Mouse (Mus musculus) hindbrain, embryonic 10.5 days (tissue): ENCODE measurements around the gene Depdc5. TPM values are rescaled to one million over a fixed set of nuclear protein-coding genes. Genes with fewer than 3 reads are reported as not detected.

ENCODE experiments used
- DNase-seq: peaks from one replicate; pipeline ENCODE4 v3.0.0-alpha.2; 2017; ENCODE audit warnings: low spot score
- H3K27ac ChIP-seq: fragments of 300-500 bp; sonication (generic); 2 replicates; pipeline ENCODE4 v1.5.1; 2016; ENCODE audit warnings: mild to moderate bottlenecking, moderate library complexity
- H3K27me3 ChIP-seq: fragments of 300-500 bp; sonication (generic); 2 replicates; pipeline ENCODE4 v1.6.1; 2016; ENCODE audit warnings: mild to moderate bottlenecking; ENCODE audit not compliant: poor library complexity, insufficient read depth, severe bottlenecking
- H3K36me3 ChIP-seq: fragments of 300-500 bp; sonication (generic); 2 replicates; pipeline ENCODE4 v1.6.1; 2016; ENCODE audit warnings: mild to moderate bottlenecking, moderate library complexity
- H3K4me1 ChIP-seq: fragments of 300-500 bp; sonication (generic); replicated peaks from 2 replicates; pipeline ENCODE4 v1.6.1; 2016; ENCODE audit warnings: mild to moderate bottlenecking
- H3K4me3 ChIP-seq: fragments of 300-500 bp; sonication (generic); 2 replicates; pipeline ENCODE4 v1.5.1; 2016; ENCODE audit warnings: mild to moderate bottlenecking, moderate library complexity
- H3K9me3 ChIP-seq: fragments of 300-500 bp; sonication (generic); 2 replicates; pipeline ENCODE4 v1.6.1; 2016; ENCODE audit warnings: mild to moderate bottlenecking, moderate library complexity
- WGBS: fragments of 180-500 bp; shearing (Covaris S2); methylation state at CpG from one replicate; pipeline ENCODE4 v1.1.7; 2016; 5-methylcytosine and 5-hydroxymethylcytosine counted together
- polyA plus RNA-seq: library from polyadenylated mRNA; unstranded; fragments of >200 nt; fragmentation: Nextera tagmentation; extraction: Ambion mirVana; gene quantifications from 2 replicates; pipeline ENCODE4 v1.2.1, GENCODE M21; 2016

Gene Depdc5
- polyA plus RNA-seq, 1 experiment from 2014 or later, result 35.8 TPM

DNA sequence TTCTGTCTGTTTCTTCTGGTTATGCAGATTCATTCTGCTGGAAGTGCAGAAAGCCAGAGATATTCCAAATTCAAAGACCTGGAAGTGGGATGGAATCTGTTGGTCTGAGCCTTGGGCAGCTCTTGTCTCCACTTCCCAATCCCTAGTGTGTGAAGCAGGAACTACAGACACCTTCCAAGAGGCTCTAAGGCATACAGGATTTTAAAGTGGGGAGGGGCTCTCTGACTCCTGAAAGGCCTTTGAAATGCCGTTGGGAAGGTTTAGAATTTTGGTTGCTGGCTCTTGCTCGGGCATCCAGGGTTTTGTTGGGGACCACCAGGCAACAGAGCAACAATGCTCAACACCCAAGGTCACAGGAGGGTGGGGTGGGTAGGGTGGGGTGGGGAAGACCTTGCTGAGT is 145.8 kb downstream of the Depdc5 start:
- H3K9me3 ChIP-seq, result no peaks in the 10 kb centered on the region
- H3K4me3 ChIP-seq, result no peak overlapping the region
- no peak for DNase-seq
- H3K27ac ChIP-seq, result no peak overlapping the region
- peaks cover 39% of the 10 kb centered on the region for H3K4me1 ChIP-seq
- H3K36me3 ChIP-seq, result no peaks in the 10 kb centered on the region
- 52% methylated on average over 2 of the region's 2 CpGs for WGBS
- no peaks in the 10 kb centered on the region for H3K27me3 ChIP-seq

DNA sequence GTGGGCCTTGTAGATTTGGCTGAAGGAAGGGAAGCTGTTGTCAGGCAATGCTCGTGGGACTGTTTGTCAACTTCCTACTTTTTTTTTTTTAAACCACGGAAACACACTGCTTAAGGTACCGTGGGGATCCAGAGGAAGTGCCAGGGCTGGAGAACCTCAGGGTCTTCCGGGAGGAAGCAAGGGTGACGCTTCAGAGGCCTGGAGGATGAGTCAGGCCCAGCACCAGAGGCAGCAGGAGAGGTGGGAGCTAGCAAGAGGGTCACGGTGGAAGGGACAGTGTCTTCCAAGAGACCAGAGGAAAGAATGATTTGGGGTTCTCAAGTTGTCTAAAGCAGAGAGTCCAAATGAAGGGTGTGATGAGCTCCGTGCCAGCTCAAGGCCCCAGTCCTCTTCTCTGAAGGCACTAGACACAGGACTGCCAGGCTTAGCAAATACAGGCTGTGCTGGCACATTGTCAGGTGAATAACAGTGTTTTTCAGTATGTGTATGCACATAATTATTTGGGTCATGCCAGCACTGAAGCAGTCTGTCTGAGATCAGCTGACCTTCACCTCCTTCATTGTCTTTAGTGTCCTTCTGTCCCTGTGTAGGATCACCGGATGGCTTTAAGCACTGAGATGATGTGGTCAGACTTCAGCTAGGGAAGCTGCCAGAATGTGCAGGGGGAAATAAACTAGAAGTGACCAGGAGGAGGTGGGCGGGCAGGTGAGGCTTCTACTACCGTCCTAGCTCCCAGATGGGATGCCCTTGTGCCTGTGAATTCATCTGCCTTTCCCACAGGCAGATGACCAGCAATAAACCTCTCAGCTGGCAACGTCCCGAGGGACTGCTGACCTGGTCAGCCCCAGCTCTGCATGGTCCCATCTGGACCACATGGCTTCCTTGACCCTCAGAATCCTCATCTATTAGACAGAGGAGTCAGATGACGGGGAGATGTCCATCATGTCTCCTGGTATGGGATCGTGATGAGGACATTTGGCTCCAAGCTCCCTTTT is 146.6 kb downstream of the Depdc5 start:
- Histone ChIP-seq H3K27ac (peak overlapping the region; percentile 84; the same call in 1 of the 2 replicates), H3K4me3 (no peak overlapping the region), H3K36me3 (no peaks in the 10 kb centered on the region), H3K9me3 (no peaks in the 10 kb centered on the region), H3K27me3 (no peaks in the 10 kb centered on the region), H3K4me1 (peaks cover 39% of the 10 kb centered on the region)
- WGBS, result 70% methylated on average over 14 of the region's 14 CpGs
- peak; percentile 30 for DNase-seq

DNA sequence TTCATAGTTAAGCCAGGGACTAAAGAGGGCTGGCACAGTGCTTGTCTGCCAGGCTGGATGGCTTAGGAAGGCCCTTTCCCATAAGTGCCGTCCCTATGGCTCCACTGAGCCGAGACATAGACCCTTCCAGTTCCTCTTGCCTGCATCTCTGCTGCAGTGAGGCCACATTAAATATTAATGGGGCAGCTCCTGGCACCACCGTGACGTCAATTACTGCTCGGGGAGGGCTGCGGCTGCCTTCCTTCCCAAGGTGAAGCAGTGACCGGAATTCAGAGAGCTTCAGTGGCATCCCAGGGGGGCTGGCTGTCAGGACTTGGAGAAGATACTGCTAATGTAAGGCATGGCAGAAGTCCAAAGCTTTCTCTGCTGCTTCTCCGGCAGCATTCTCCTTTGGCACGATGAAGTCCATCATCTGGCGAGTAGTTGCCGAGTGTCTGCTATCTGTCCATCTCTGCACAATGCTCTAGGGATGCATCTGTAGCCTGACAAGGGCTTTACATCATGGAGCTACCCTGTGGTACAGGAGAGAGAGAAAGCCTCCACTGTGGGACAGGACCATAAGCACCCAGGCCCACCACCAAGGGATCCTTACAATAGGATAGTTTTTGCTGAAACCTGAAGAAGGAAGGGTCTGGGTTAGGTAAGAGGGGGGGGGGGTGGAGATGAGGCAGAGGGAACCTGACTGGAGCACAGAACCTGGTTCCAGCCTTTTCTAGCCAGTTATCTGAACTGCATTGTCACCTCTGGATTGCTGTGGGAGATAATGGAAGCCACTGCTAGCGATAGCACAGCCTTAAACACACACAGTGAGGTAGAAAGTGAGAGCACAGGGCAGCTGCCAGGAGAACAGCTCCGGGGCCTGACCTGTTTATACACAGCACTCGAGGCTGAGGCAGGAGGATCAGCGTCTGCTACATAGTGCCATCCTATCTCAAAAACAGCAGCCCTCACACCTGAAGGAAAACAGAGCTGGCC is 147.9 kb downstream of the Depdc5 start:
- 45% methylated on average over 15 of the region's 15 CpGs for WGBS
- H3K4me3 ChIP-seq, result peak overlapping the region; percentile 18

DNA sequence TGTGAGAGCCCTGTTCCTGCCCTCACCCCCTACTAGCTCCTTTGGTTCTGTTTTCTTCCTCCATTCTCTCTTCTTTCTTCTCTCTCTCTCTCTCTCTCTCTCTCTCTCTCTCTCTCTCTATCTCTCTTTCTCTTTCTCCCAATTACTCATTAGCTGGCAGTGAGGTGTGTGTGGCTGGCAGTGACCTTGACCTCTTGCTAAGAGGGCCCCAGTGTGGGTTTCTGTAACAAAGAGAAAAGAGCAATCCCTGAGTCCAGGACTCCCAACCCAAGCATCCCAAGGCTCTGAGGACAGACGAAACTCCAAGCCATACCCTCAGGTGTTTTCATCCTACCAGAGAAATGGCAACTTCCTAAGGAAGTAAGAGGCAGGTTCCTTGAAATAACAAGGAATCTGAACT is 150.6 kb downstream of the Depdc5 start:
- WGBS, result 79% methylated on average over 1 of the region's 1 CpGs
- Histone ChIP-seq H3K36me3 (no peaks in the 10 kb centered on the region), H3K27ac (no peak overlapping the region), H3K4me1 (peaks cover 31% of the 10 kb centered on the region), H3K4me3 (no peak overlapping the region), H3K9me3 (no peaks in the 10 kb centered on the region), H3K27me3 (no peaks in the 10 kb centered on the region)
- DNase-seq, result no peak

More for the DNA sequence above, 147.9 kb downstream of the Depdc5 start:
- H3K36me3 ChIP-seq, result no peaks in the 10 kb centered on the region
- peak overlapping the region; percentile 84 for H3K27ac ChIP-seq
- peaks cover 28% of the 10 kb centered on the region for H3K4me1 ChIP-seq
- H3K9me3 ChIP-seq, result no peaks in the 10 kb centered on the region
- H3K27me3 ChIP-seq, result no peaks in the 10 kb centered on the region
- DNase-seq, result peak; percentile 31

DNA sequence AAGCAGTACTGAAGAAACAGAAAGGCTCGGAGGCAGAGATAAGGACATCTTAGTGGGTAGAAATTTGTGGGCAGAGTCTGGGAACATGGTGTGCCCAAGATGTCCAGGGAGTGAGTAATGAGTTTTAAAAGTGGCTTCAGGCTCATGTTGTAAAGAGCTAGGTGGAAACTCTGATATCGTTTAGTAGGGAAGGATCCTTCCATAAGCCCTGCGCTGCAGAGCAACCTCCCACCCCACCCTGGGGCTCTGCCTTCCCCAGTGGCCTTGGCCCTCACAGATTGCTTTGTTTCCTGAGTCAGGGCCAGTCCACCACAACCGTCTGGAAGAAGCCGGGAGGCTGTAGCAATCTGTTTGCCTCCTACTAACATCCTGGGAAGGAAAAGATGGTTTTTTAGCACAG is 152.1 kb downstream of the Depdc5 start:
- H3K9me3 ChIP-seq, result no peaks in the 10 kb centered on the region
- H3K27ac ChIP-seq, result no peak overlapping the region
- no peak for DNase-seq
- 84% methylated on average over 5 of the region's 5 CpGs for WGBS
- H3K4me3 ChIP-seq, result no peak overlapping the region
- H3K4me1 ChIP-seq, result peaks cover 35% of the 10 kb centered on the region
- no peaks in the 10 kb centered on the region for H3K36me3 ChIP-seq
- H3K27me3 ChIP-seq, result no peaks in the 10 kb centered on the region

DNA sequence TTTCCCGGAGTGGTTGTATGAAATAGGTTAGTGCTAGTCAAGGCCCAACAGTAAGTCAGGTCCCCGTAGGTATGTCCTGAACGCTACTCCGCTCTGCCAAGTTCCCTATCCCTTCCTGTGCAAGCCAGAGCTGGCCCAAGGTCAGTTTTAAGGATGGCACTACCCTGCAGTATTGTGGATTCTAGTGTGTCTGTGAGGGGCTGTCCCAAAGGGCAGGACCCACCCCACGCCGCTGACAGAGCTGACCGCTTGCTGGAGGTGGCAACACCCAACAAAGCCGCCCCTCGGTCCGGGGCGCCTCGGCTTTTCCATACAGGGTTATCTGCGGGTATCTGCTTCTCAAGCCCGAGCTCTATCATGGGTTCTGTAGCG is 154.7 kb downstream of the Depdc5 start:
- Histone ChIP-seq H3K4me1 (peaks cover 36% of the 10 kb centered on the region), H3K4me3 (peak overlapping the region; percentile 69), H3K27me3 (no peaks in the 10 kb centered on the region), H3K36me3 (peaks cover 21% of the 10 kb centered on the region), H3K27ac (peak overlapping the region; percentile 100), H3K9me3 (no peaks in the 10 kb centered on the region)
- no peak for DNase-seq
- 4% methylated on average over 15 of the region's 15 CpGs for WGBS

DNA sequence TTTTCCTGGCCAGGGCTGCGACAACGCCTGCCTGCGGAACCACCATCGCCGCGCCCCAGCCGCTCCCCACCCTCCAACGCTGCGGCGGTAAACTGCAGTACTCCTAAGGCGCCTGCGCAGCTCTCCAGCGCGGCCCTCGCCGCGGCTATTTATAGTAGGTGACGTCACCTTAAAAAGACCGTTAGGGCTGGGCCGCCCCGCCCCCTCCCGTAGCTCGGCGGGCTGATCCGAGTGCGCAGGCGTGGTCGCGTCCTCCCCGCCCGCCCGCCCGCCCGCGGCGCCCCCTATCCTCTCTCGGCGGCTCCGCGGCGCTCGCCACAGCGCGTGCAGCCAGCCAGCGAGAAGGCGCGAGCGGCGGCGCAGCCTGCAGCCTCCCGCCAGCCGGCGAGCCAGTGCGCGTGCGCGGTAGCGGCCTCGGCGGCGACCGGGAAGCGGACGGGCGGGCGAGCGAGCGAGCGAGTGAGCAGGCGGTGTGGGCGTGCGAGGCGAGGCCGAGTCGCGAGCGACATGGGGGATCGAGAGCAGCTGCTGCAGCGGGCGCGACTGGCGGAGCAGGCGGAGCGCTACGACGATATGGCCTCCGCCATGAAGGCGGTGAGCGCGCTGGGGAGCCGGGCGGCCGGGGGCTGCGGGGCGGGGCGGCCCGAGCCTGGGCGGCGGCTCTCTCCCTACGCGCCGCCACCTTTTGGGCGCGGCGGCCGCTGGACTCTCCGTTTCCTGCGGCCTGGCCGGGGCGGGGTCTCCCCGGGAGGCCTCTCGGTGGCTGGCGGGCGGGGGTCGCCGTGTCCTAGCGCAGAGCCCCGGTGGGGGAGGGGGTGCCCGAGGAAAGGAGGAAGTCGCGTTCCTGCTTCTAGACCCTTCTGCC is 155.3 kb downstream of the Depdc5 start, which contains the start of gene Ywhah:
Ywhah (plus strand) TSS at position 256 of the 865 bp plus-strand sequence.
- H3K27ac ChIP-seq, result peak within 1 kb of the TSS; percentile 100
- peak within 1 kb of the TSS; percentile 69 for H3K4me3 ChIP-seq
- no peaks in the 10 kb centered on the region for H3K27me3 ChIP-seq
- WGBS, result under 1% methylated on average over 121 of the region's 121 CpGs
- H3K4me1 ChIP-seq, result peaks cover 36% of the 10 kb centered on the region
- peak; percentile 97 for DNase-seq
- no peaks in the 10 kb centered on the region for H3K9me3 ChIP-seq
- peaks cover 27% of the 10 kb centered on the region for H3K36me3 ChIP-seq

DNA sequence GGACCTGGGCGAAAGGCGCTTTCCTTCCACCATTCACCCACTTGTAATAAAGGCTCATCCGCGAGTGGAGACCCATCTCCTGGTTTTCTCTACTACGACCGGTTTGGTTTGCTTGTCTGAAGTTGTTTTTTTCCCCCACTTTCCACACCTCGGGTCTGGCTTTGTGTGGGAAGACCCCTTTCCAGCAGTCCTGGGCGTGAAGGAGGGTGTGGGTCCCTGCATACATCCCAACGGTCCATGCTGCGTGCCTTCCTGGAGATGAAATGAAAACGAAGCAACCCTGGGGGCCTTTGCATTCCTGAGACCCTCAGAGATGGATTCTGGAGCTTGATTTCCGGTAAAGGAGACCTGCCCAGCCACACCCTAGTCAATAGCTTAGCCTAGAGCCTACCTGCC is 155.9 kb downstream of the Depdc5 start:
- peak overlapping the region; percentile 69 for H3K4me3 ChIP-seq
- no peaks in the 10 kb centered on the region for H3K9me3 ChIP-seq
- under 1% methylated on average over 12 of the region's 12 CpGs for WGBS
- peaks cover 34% of the 10 kb centered on the region for H3K36me3 ChIP-seq
- H3K4me1 ChIP-seq, result peaks cover 36% of the 10 kb centered on the region
- no peaks in the 10 kb centered on the region for H3K27me3 ChIP-seq
- H3K27ac ChIP-seq, result peak overlapping the region; percentile 100
- no peak for DNase-seq

DNA sequence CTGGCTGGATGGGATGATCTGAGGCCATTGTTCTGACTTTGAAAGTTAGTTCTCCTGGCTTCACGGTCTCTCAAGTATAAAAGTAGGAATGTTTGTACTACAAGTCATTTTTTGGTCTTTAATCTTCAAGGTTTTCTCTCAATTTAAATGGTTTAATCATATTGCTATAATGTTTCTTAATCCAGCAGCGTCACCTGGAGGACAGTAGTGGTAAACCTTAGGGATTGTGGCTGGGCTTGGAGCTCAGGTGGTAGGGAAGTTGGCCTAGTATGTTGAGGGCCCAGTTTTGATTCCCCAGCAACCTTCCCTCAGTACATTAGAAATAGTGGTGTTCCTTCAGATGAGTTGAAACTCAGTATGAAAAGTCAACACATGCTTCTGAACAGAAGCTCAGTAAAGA is 158.1 kb downstream of the Depdc5 start:
- Histone ChIP-seq H3K4me3 (no peak overlapping the region; the same call in 1 of the 2 replicates), H3K9me3 (no peaks in the 10 kb centered on the region), H3K27ac (no peak overlapping the region), H3K27me3 (no peaks in the 10 kb centered on the region), H3K4me1 (peaks cover 36% of the 10 kb centered on the region), H3K36me3 (peaks cover 56% of the 10 kb centered on the region)
- DNase-seq, result no peak
- 90% methylated on average over 2 of the region's 2 CpGs for WGBS

DNA sequence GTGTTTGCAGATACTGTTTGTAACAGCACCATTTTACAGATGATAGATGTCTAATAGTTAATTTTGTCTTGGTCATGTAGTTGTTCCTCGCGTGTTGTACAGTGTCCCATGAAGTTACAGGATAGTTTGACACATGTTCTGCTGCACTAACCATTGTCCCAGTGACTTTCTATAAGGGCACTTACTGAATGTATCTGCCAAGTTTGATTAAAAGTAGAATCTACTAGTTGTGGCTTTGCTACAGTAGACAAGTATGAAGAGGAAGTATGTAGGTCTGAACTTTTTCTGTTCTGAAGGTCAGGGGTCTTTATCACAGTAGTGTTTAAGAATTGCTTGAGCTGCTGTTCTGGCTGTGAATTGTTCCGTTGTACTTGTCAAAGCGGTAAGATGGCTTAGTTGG is 159.8 kb downstream of the Depdc5 start:
- H3K36me3 ChIP-seq, result peaks cover 66% of the 10 kb centered on the region
- peaks cover 27% of the 10 kb centered on the region for H3K4me1 ChIP-seq
- DNase-seq, result no peak
- H3K27me3 ChIP-seq, result no peaks in the 10 kb centered on the region
- 97% methylated on average over 4 of the region's 4 CpGs for WGBS
- H3K9me3 ChIP-seq, result no peaks in the 10 kb centered on the region
- no peak overlapping the region for H3K4me3 ChIP-seq
- no peak overlapping the region for H3K27ac ChIP-seq

DNA sequence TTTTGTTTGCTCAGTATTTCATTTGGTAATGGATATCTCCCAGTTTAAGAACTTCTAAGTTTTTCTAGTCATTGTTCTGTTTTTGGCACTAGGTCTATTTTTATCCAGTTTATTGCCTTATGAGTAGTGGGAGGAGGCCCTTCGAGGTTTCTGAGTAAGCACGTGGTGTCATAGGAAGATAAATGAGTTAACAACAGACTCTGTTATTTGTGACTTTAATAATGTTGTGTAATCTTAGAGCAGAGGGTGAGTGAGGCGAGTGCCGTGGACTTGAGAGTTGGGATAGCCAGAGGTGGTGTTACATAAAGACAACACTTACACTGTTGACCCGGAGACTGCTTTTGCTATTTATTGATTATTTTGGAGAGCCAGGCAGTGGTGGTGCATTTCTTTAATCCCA is 161.0 kb downstream of the Depdc5 start:
- 90% methylated on average over 5 of the region's 5 CpGs for WGBS
- Histone ChIP-seq H3K4me3 (no peak overlapping the region), H3K27me3 (no peaks in the 10 kb centered on the region), H3K27ac (no peak overlapping the region), H3K36me3 (peaks cover 77% of the 10 kb centered on the region), H3K4me1 (peaks cover 32% of the 10 kb centered on the region), H3K9me3 (no peaks in the 10 kb centered on the region)
- no peak for DNase-seq

DNA sequence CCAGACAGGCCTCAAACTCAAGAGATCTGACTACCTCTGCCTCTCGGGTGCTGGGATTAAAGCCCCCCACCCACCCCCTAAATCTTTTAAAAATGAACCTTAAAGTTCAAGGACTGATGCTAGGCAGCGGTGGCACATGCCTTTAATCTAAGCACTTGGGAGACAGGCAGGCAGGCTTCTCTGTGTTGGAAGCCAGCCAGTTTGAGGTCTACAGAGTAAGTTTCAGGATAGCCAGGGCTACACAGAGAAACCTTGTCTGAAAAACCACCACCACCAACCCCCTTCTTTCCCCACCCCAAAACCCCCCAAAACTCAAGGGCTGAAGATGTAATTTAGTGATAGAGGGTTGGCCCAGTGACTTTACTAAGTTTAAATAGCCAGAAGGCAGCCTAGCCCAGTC is 165.2 kb downstream of the Depdc5 start:
- WGBS, result 82% methylated on average over 2 of the region's 2 CpGs
- Histone ChIP-seq H3K27me3 (no peaks in the 10 kb centered on the region), H3K27ac (no peak overlapping the region), H3K4me3 (no peak overlapping the region), H3K9me3 (no peaks in the 10 kb centered on the region), H3K36me3 (peaks cover 51% of the 10 kb centered on the region), H3K4me1 (peaks cover 29% of the 10 kb centered on the region)
- no peak for DNase-seq
